Mouse (Mus musculus): Measurements from ENCODE around the gene Ugt1a9. TPM values are rescaled to one million over a fixed set of nuclear protein-coding genes. Genes with fewer than 3 reads are reported as not detected.
"Not testable (repeated sequence)": the region's sequence is repeated elsewhere in the genome, so short reads cannot be mapped to it uniquely, and the experiment has no call there.

Ugt1a9 gene
- not detected in 2 replicates for polyA plus RNA-seq (2015; fragmentation: Nextera tagmentation; extraction: Ambion mirVana)

DNA sequence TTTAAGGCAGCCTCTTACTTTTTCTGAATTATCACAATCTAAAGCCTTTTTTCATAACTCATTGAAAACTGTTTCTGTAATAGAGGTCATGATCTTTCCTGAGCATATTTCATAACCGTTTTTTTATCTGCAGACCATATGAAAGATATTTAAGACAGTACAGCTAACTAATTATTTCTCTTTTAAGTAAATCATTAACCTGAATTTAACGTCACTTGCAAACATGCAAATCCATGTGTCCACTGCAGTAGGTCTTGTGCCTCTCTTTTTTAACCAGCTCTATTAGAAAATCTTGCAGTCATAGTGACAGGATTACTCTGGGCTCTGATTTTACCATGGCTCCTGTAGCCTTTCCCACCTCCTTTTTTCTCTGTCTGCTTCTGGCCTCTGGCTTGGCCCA lies at the start of gene Ugt1a9:
Gene Ugt1a9 (plus strand): TSS at position 306 of the 400 bp plus-strand sequence.
- 84% methylated on average over 2 of the region's 2 CpGs for WGBS
- Histone ChIP-seq H3K9ac (ENCODE audit: low read depth, low read length) (no peak within 1 kb of the TSS), H3K4me2 (ENCODE audit: low read length) (no peak within 1 kb of the TSS), H3K27ac (ENCODE audit: low read length) (no peak within 1 kb of the TSS), H3K4me3 (ENCODE audit: low read depth, low read length) (no peak within 1 kb of the TSS), H3K36me3 (ENCODE audit: control insufficient read depth, insufficient read depth, low read length) (no peaks in the 10 kb centered on the region), H3K4me1 (ENCODE audit: control insufficient read depth, insufficient read depth, low read length) (no peaks in the 10 kb centered on the region), H3K27me3 (ENCODE audit: control insufficient read depth, insufficient read depth, low read depth, low read length) (no peaks in the 10 kb centered on the region), H3K9me3 (replicated peaks; ENCODE audit: control insufficient read depth, low read length, poor library complexity, severe bottlenecking) (no peaks in the 10 kb centered on the region)
- no peak for ATAC-seq

DNA sequence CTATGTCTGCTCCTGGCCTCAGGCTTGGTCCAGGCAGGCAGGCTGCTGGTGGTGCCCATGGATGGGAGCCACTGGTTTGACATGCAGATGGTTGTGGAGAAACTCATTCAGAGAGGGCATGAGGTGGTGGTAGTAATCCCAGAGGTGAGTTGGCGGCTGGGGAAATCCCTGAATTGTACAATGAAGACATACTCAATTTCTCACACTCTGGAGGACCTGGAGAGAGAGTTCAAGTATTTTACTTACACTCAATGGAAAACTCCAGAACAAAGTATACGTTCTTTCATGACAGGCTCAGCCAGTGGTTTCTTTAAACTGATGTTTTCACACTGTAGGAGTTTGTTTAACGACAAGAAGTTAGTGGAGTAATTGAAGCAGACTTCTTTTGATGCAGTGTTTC lies 45.4 kb upstream of the Ugt1a9 start:
- not testable (repeated sequence) for H3K4me2 ChIP-seq (ENCODE audit: low read length); H3K4me3 ChIP-seq (ENCODE audit: low read depth, low read length); H3K27ac ChIP-seq (ENCODE audit: low read length); H3K4me1 ChIP-seq (ENCODE audit: control insufficient read depth, insufficient read depth, low read length); ATAC-seq; H3K36me3 ChIP-seq (ENCODE audit: control insufficient read depth, insufficient read depth, low read length); H3K9ac ChIP-seq (ENCODE audit: low read depth, low read length); H3K9me3 ChIP-seq (replicated peaks; ENCODE audit: control insufficient read depth, low read length, poor library complexity, severe bottlenecking); H3K27me3 ChIP-seq (ENCODE audit: control insufficient read depth, insufficient read depth, low read depth, low read length)
- 78% methylated on average over 3 of the region's 3 CpGs for WGBS

GRCm38 (mm10) chr1:88043044-88043443 lies 27.6 kb upstream of the Ugt1a9 start:
- H3K4me2 ChIP-seq (ENCODE audit: low read length); H3K36me3 ChIP-seq (ENCODE audit: control insufficient read depth, insufficient read depth, low read length); H3K9me3 ChIP-seq (replicated peaks; ENCODE audit: control insufficient read depth, low read length, poor library complexity, severe bottlenecking); ATAC-seq; H3K4me3 ChIP-seq (ENCODE audit: low read depth, low read length); H3K4me1 ChIP-seq (ENCODE audit: control insufficient read depth, insufficient read depth, low read length); H3K9ac ChIP-seq (ENCODE audit: low read depth, low read length); H3K27me3 ChIP-seq (ENCODE audit: control insufficient read depth, insufficient read depth, low read depth, low read length); H3K27ac ChIP-seq (ENCODE audit: low read length): not testable (repeated sequence)
- 31% methylated on average over 1 of the region's 2 CpGs for WGBS

GRCm38 (mm10) chr1:88044832-88045437 lies 25.7 kb upstream of the Ugt1a9 start:
- 81% methylated on average over 3 of the region's 5 CpGs for whole genome bisulfite sequencing

GRCm38 (mm10) chr1:88047408-88047807 lies 23.2 kb upstream of the Ugt1a9 start:
- H3K4me1 ChIP-seq (ENCODE audit: control insufficient read depth, insufficient read depth, low read length); H3K27ac ChIP-seq (ENCODE audit: low read length); H3K4me2 ChIP-seq (ENCODE audit: low read length); H3K9me3 ChIP-seq (replicated peaks; ENCODE audit: control insufficient read depth, low read length, poor library complexity, severe bottlenecking); ATAC-seq; H3K27me3 ChIP-seq (ENCODE audit: control insufficient read depth, insufficient read depth, low read depth, low read length); H3K9ac ChIP-seq (ENCODE audit: low read depth, low read length); H3K4me3 ChIP-seq (ENCODE audit: low read depth, low read length); H3K36me3 ChIP-seq (ENCODE audit: control insufficient read depth, insufficient read depth, low read length): not testable (repeated sequence)
- 95% methylated on average over 2 of the region's 2 CpGs for WGBS

More at GRCm38 (mm10) chr1:88044832-88045437, 25.7 kb upstream of the Ugt1a9 start:
- H3K9me3 ChIP-seq (replicated peaks; ENCODE audit: control insufficient read depth, low read length, poor library complexity, severe bottlenecking); H3K27ac ChIP-seq (ENCODE audit: low read length); H3K4me2 ChIP-seq (ENCODE audit: low read length); H3K4me3 ChIP-seq (ENCODE audit: low read depth, low read length); H3K9ac ChIP-seq (ENCODE audit: low read depth, low read length); ATAC-seq; H3K27me3 ChIP-seq (ENCODE audit: control insufficient read depth, insufficient read depth, low read depth, low read length); H3K36me3 ChIP-seq (ENCODE audit: control insufficient read depth, insufficient read depth, low read length); H3K4me1 ChIP-seq (ENCODE audit: control insufficient read depth, insufficient read depth, low read length): not testable (repeated sequence)

DNA sequence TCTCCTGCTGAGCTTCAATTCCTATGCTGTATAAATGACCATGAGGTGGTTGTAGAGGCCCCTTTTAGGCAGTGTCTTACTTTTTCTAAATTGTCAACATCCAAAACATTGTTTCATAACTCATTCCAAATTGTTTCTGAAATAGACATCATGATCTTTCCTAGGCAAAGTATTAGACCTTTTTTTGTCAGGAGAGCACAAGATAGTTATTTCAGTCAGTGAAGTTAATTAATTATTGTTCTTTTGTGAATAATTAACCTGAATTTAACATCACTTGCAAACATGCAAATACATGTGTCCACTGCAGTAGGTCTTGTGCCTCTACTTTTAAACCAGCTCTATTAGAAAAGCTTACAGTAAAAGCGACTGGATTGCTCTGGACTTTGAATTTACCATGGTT lies 15.5 kb upstream of the Ugt1a9 start, which contains the start of gene Ugt1a10:
Gene Ugt1a10 (plus strand): TSS at position 301 of the 400 bp plus-strand sequence.
- Histone ChIP-seq H3K4me3 (ENCODE audit: low read depth, low read length) (no peak within 1 kb of the TSS), H3K27me3 (ENCODE audit: control insufficient read depth, insufficient read depth, low read depth, low read length) (no peaks in the 10 kb centered on the region), H3K9me3 (replicated peaks; ENCODE audit: control insufficient read depth, low read length, poor library complexity, severe bottlenecking) (no peaks in the 10 kb centered on the region), H3K4me2 (ENCODE audit: low read length) (no peak within 1 kb of the TSS), H3K9ac (ENCODE audit: low read depth, low read length) (no peak within 1 kb of the TSS), H3K36me3 (ENCODE audit: control insufficient read depth, insufficient read depth, low read length) (no peaks in the 10 kb centered on the region), H3K27ac (ENCODE audit: low read length) (no peak within 1 kb of the TSS), H3K4me1 (ENCODE audit: control insufficient read depth, insufficient read depth, low read length) (no peaks in the 10 kb centered on the region)
- no peak for ATAC-seq
- 83% methylated on average over 1 of the region's 1 CpGs for WGBS

- H3K4me1 ChIP-seq (ENCODE audit: control insufficient read depth, insufficient read depth, low read length); H3K27ac ChIP-seq (ENCODE audit: low read length); H3K9me3 ChIP-seq (replicated peaks; ENCODE audit: control insufficient read depth, low read length, poor library complexity, severe bottlenecking); ATAC-seq; H3K4me3 ChIP-seq (ENCODE audit: low read depth, low read length); H3K27me3 ChIP-seq (ENCODE audit: control insufficient read depth, insufficient read depth, low read depth, low read length); H3K4me2 ChIP-seq (ENCODE audit: low read length); H3K36me3 ChIP-seq (ENCODE audit: control insufficient read depth, insufficient read depth, low read length); H3K9ac ChIP-seq (ENCODE audit: low read depth, low read length): not testable (repeated sequence)
- WGBS, result 63% methylated on average over 1 of the region's 2 CpGs
These were observed 4.0 kb upstream of the Ugt1a9 start for GRCm38 (mm10) chr1:88066472-88067102.

GRCm38 (mm10) chr1:88070902-88071301 lies 302 bp downstream of the Ugt1a9 start:
- no peak for ATAC-seq
- H3K4me3 ChIP-seq (ENCODE audit: low read depth, low read length), result no peak overlapping the region
- H3K36me3 ChIP-seq (ENCODE audit: control insufficient read depth, insufficient read depth, low read length), result no peaks in the 10 kb centered on the region
- 86% methylated on average over 4 of the region's 4 CpGs for WGBS
- H3K9me3 ChIP-seq (replicated peaks; ENCODE audit: control insufficient read depth, low read length, poor library complexity, severe bottlenecking), result no peaks in the 10 kb centered on the region
- no peak overlapping the region for H3K9ac ChIP-seq (ENCODE audit: low read depth, low read length)
- no peaks in the 10 kb centered on the region for H3K4me1 ChIP-seq (ENCODE audit: control insufficient read depth, insufficient read depth, low read length)
- no peaks in the 10 kb centered on the region for H3K27me3 ChIP-seq (ENCODE audit: control insufficient read depth, insufficient read depth, low read depth, low read length)
- H3K27ac ChIP-seq (ENCODE audit: low read length), result no peak overlapping the region
- no peak overlapping the region for H3K4me2 ChIP-seq (ENCODE audit: low read length)

DNA sequence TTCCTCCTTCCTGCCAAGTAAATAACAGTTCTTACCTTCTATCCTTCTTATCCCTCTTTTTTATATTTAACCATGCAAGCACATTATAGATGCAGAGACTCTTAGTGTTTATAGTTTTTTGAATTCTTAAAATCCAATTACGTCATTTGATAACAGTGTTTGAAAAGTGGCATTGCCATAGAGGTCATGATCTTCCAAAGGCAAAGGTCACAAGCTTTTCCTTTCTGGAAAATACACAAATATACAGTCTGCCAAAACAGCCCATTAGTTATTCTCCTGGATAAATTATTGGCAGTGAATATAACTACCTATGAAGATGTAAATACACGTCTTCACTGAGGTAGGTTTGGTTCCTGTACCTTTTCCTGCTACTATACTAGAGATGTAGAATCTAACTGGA lies 3.9 kb downstream of the Ugt1a9 start:
- ATAC-seq, result no peak
- H3K27me3 ChIP-seq (ENCODE audit: control insufficient read depth, insufficient read depth, low read depth, low read length), result no peaks in the 10 kb centered on the region
- no peaks in the 10 kb centered on the region for H3K36me3 ChIP-seq (ENCODE audit: control insufficient read depth, insufficient read depth, low read length)
- no peak overlapping the region for H3K9ac ChIP-seq (ENCODE audit: low read depth, low read length)
- no peaks in the 10 kb centered on the region for H3K4me1 ChIP-seq (ENCODE audit: control insufficient read depth, insufficient read depth, low read length)
- no peaks in the 10 kb centered on the region for H3K9me3 ChIP-seq (replicated peaks; ENCODE audit: control insufficient read depth, low read length, poor library complexity, severe bottlenecking)
- H3K4me2 ChIP-seq (ENCODE audit: low read length), result no peak overlapping the region
- WGBS, result 85% methylated on average over 2 of the region's 2 CpGs
- H3K27ac ChIP-seq (ENCODE audit: low read length), result no peak overlapping the region
- H3K4me3 ChIP-seq (ENCODE audit: low read depth, low read length), result no peak overlapping the region

Data from midbrain, embryonic 16.5 days (tissue).